Mouse (Mus musculus) G1E-ER4 (cell line): ENCODE results near the gene Rad51b. TPM values are rescaled to one million over a fixed set of nuclear protein-coding genes. Genes with fewer than 3 reads are reported as not detected.

Experiments
- GATA1 ChIP-seq: IDR thresholded peaks from one replicate; pipeline ENCODE4 v1.8.0; 2012; ENCODE audit warnings: low read length, inconsistent platforms
- polyA plus RNA-seq: library from polyadenylated mRNA; stranded (reverse); fragments of >175 nt; gene quantifications from 2 replicates; pipeline ENCODE4 v1.2.3, GENCODE M21; 2012

The Rad51b gene
- polyA plus RNA-seq, 1 experiment = 0.42 TPM

GRCm38 (mm10) chr12:79441210-79442005, 144.3 kb downstream of the Rad51b start:
- no peak for TF ChIP-seq GATA1

- TF ChIP-seq GATA1 = no peak
Observed at GRCm38 (mm10) chr12:79442126-79442525, 145.0 kb downstream of the Rad51b start.

- no peak for TF ChIP-seq GATA1
Observed at GRCm38 (mm10) chr12:79442836-79443390, 145.8 kb downstream of the Rad51b start.

- no peak for TF ChIP-seq GATA1
Observed at GRCm38 (mm10) chr12:79444646-79445045, 147.6 kb downstream of the Rad51b start.

GRCm38 (mm10) chr12:79447039-79447438, 150.0 kb downstream of the Rad51b start:
- TF ChIP-seq GATA1 = no peak

GRCm38 (mm10) chr12:79449817-79450411, 152.8 kb downstream of the Rad51b start:
- TF ChIP-seq GATA1 = no peak

GRCm38 (mm10) chr12:79452882-79453281, 155.8 kb downstream of the Rad51b start:
- TF ChIP-seq GATA1 = no peak

- no peak for TF ChIP-seq GATA1
Observed at GRCm38 (mm10) chr12:79454017-79454416, 156.9 kb downstream of the Rad51b start.

GRCm38 (mm10) chr12:79455061-79455847, 158.2 kb downstream of the Rad51b start:
- no peak for TF ChIP-seq GATA1

GRCm38 (mm10) chr12:79455848-79456164, 158.7 kb downstream of the Rad51b start:
- TF ChIP-seq GATA1 = no peak

- TF ChIP-seq GATA1 = no peak
Observed at GRCm38 (mm10) chr12:79456251-79456650, 159.2 kb downstream of the Rad51b start.

- TF ChIP-seq GATA1 = no peak
Observed at GRCm38 (mm10) chr12:79463371-79463770, 166.3 kb downstream of the Rad51b start.

GRCm38 (mm10) chr12:79470113-79470512, 173.0 kb downstream of the Rad51b start:
- TF ChIP-seq GATA1 = no peak

- no peak for TF ChIP-seq GATA1
Observed at GRCm38 (mm10) chr12:79471868-79472267, 174.8 kb downstream of the Rad51b start.

- TF ChIP-seq GATA1 = no peak
Observed at GRCm38 (mm10) chr12:79476413-79477046, 179.4 kb downstream of the Rad51b start.

GRCm38 (mm10) chr12:79478816-79479215, 181.7 kb downstream of the Rad51b start:
- TF ChIP-seq GATA1 = no peak
